Mouse (Mus musculus): ENCODE results near the gene Ssh1.

GRCm38 (mm10) chr5:113972589-113973515 is 20.8 kb downstream of the Ssh1 start:
- TF ChIP-seq CTCF (IDR thresholded peaks at IDR 0.05; ENCODE audit: extremely low read depth, insufficient read depth, insufficient read length, insufficient replicate concordance) (no peak), POLR2A (IDR thresholded peaks at IDR 0.05; ENCODE audit: low read depth, low read length) (no peak)

Measured in spleen, adult 2 months (tissue).